Comparison of ENCODE assay signal across 8 mouse cellular contexts in genomic region chr8:85037366-85037680, GRCm38 (mm10). TPM values are rescaled to one million over a fixed set of nuclear protein-coding genes. Genes with fewer than 3 reads are reported as not detected.
A peak's percentile ranks its signal among the peaks of the same experiment; 100 is the strongest.
DNase-seq lines count a peak whose midpoint lies in the region; ATAC-seq and TF ChIP-seq lines count a peak whose summit lies in the region.

No protein-coding gene starts in this region.

- H3K27me3 ChIP-seq in hindbrain, embryonic 14.5 days (ENCODE audit: control insufficient read depth, insufficient read depth, low read length), result no peaks in the 10 kb centered on the region
- H3K27me3 ChIP-seq in midbrain, embryonic 14.5 days (ENCODE audit: control insufficient read depth, insufficient read depth, low read length), result no peaks in the 10 kb centered on the region

- intact Hi-C loops in left cerebral cortex, adult 2 months (cut with DNase I), result no loop called here

- H3K27ac ChIP-seq in left cerebral cortex, adult 2 months, result peak overlapping the region; percentile 98
- peak overlapping the region; percentile 97 for H3K27ac ChIP-seq in hindbrain, embryonic 14.5 days
- H3K27ac ChIP-seq in midbrain, embryonic 14.5 days (replicated peaks; ENCODE audit: low read depth, low read length), result peak overlapping the region; percentile 97

- peak overlapping the region; percentile 91 for H3K4me2 ChIP-seq in hindbrain, embryonic 14.5 days (replicated peaks)
- H3K4me2 ChIP-seq in midbrain, embryonic 14.5 days (ENCODE audit: low read length), result peak overlapping the region; percentile 98

- no peak for DNase-seq in left cerebral cortex, adult 2 months (ENCODE audit: extremely low spot score in 1 of 2, low spot score in 2 of 2)
- no peak for DNase-seq in left cerebral cortex, adult 8-10 months (ENCODE audit: low spot score in 2 of 2)
- DNase-seq in hindbrain, embryonic 14.5 days (ENCODE audit: low spot score), result peak; percentile 39
- DNase-seq in midbrain, embryonic 14.5 days, result peak; percentile 75
- DNase-seq in spleen, adult 12 weeks (ENCODE audit: low spot score), result no peak
- no peak for DNase-seq in frontal cortex, postnatal 14 days (ENCODE audit: low spot score in 2 of 2)
- DNase-seq in kidney, postnatal 10 days, result no peak

- H3K9me3 ChIP-seq in hindbrain, embryonic 14.5 days (ENCODE audit: control insufficient read depth, low read length), result no peaks in the 10 kb centered on the region
- no peaks in the 10 kb centered on the region for H3K9me3 ChIP-seq in midbrain, embryonic 14.5 days (ENCODE audit: control insufficient read depth, low read length)

- under 1% methylated on average over 14 of the region's 14 CpGs for WGBS in hindbrain, embryonic 14.5 days
- under 1% methylated on average over 14 of the region's 14 CpGs for whole genome bisulfite sequencing in midbrain, embryonic 14.5 days

- TF ChIP-seq CTCF in left cerebral cortex, adult 2 months (IDR thresholded peaks at IDR 0.05), result no peak

- peaks cover 26% of the 10 kb centered on the region for H3K36me3 ChIP-seq in hindbrain, embryonic 14.5 days (replicated peaks; ENCODE audit: control insufficient read depth, insufficient read depth)
- peaks cover 37% of the 10 kb centered on the region for H3K36me3 ChIP-seq in midbrain, embryonic 14.5 days (ENCODE audit: control insufficient read depth, insufficient read depth, low read length)

- H3K4me1 ChIP-seq in hindbrain, embryonic 14.5 days (replicated peaks; ENCODE audit: control insufficient read depth, insufficient read depth, low read length), result peaks cover 25% of the 10 kb centered on the region
- H3K4me1 ChIP-seq in midbrain, embryonic 14.5 days (ENCODE audit: control insufficient read depth, insufficient read depth, low read length), result peaks cover 24% of the 10 kb centered on the region

- H3K4me3 ChIP-seq in left cerebral cortex, adult 2 months, result peak overlapping the region; percentile 86
- H3K4me3 ChIP-seq in hindbrain, embryonic 14.5 days (replicated peaks; ENCODE audit: low read length), result peak overlapping the region; percentile 73
- H3K4me3 ChIP-seq in midbrain, embryonic 14.5 days (replicated peaks; ENCODE audit: low read depth, low read length), result peak overlapping the region; percentile 81

- H3K9ac ChIP-seq in hindbrain, embryonic 14.5 days, result peak overlapping the region; percentile 86
- H3K9ac ChIP-seq in midbrain, embryonic 14.5 days (replicated peaks; ENCODE audit: low read length), result peak overlapping the region; percentile 87

- ATAC-seq in common myeloid progenitor, adult 5-6 weeks (replicated peaks; ENCODE audit: low read depth, poor library complexity, severe bottlenecking), result peak; percentile 7
- peak; percentile 62 for ATAC-seq in hindbrain, embryonic 14.5 days (ENCODE audit: low FRiP score)
- peak; percentile 61 for ATAC-seq in midbrain, embryonic 14.5 days (ENCODE audit: low FRiP score, low TSS enrichment)

RNA-seq across cellular contexts. Expression of gene Tnpo2, which starts 0.6 kb away (rescaled TPM):
- total RNA-seq in left cerebral cortex, adult 2 months (2021), result 100 to 1,000 TPM; 146 to 163 TPM
- total RNA-seq in left cerebral cortex, adult 8-10 months (2022), result 100 to 1,000 TPM; 134 to 186 (median 156) TPM
- total RNA-seq in common myeloid progenitor, adult 5-6 weeks (2017), result 15.5 and 23.2 TPM in 2 replicates
- 42.4 and 46.4 TPM in 2 replicates for polyA plus RNA-seq in hindbrain, embryonic 14.5 days (2014; fragmentation: Nextera tagmentation; extraction: Ambion mirVana)
- polyA plus RNA-seq in midbrain, embryonic 14.5 days (2014; fragmentation: Nextera tagmentation; extraction: Ambion mirVana), result 32.0 and 41.0 TPM in 2 replicates

RNA-seq across cellular contexts. Expression of gene Trir, which starts 10.7 kb away (rescaled TPM):
- total RNA-seq in left cerebral cortex, adult 2 months (2021), result 100 to 1,000 TPM; 124 to 132 TPM
- 100 to 1,000 TPM; 100 to 127 (median 115) TPM for total RNA-seq in left cerebral cortex, adult 8-10 months (2022)
- total RNA-seq in common myeloid progenitor, adult 5-6 weeks (2017), result 202 and 410 TPM in 2 replicates
- 162 and 165 TPM in 2 replicates for polyA plus RNA-seq in hindbrain, embryonic 14.5 days (2014; fragmentation: Nextera tagmentation; extraction: Ambion mirVana)
- 157 and 191 TPM in 2 replicates for polyA plus RNA-seq in midbrain, embryonic 14.5 days (2014; fragmentation: Nextera tagmentation; extraction: Ambion mirVana)

RNA-seq across cellular contexts. Expression of gene Asna1, which starts 12.2 kb away (rescaled TPM):
- 100 to 1,000 TPM; 122 to 124 TPM for total RNA-seq in left cerebral cortex, adult 2 months (2021)
- total RNA-seq in left cerebral cortex, adult 8-10 months (2022), result 100 to 1,000 TPM; 126 to 130 (median 127) TPM
- total RNA-seq in common myeloid progenitor, adult 5-6 weeks (2017), result 52.3 and 52.6 TPM in 2 replicates
- 121 and 137 TPM in 2 replicates for polyA plus RNA-seq in hindbrain, embryonic 14.5 days (2014; fragmentation: Nextera tagmentation; extraction: Ambion mirVana)
- 130 and 155 TPM in 2 replicates for polyA plus RNA-seq in midbrain, embryonic 14.5 days (2014; fragmentation: Nextera tagmentation; extraction: Ambion mirVana)

RNA-seq across cellular contexts. Expression of gene Fbxw9, which starts 22.5 kb away (rescaled TPM):
- 10 to 100 TPM; 21.5 to 25.5 TPM for total RNA-seq in left cerebral cortex, adult 2 months (2021)
- 10 to 100 TPM; 20.1 to 22.0 (median 21.1) TPM for total RNA-seq in left cerebral cortex, adult 8-10 months (2022)
- 3.9 and 8.4 TPM in 2 replicates for total RNA-seq in common myeloid progenitor, adult 5-6 weeks (2017)
- polyA plus RNA-seq in hindbrain, embryonic 14.5 days (2014; fragmentation: Nextera tagmentation; extraction: Ambion mirVana), result 63.0 and 68.9 TPM in 2 replicates
- polyA plus RNA-seq in midbrain, embryonic 14.5 days (2014; fragmentation: Nextera tagmentation; extraction: Ambion mirVana), result 65.0 and 80.9 TPM in 2 replicates

RNA-seq across cellular contexts. Expression of gene Best2, which starts 23.0 kb away (rescaled TPM):
- not detected for total RNA-seq in left cerebral cortex, adult 2 months (2021)
- not detected for total RNA-seq in left cerebral cortex, adult 8-10 months (2022)
- total RNA-seq in common myeloid progenitor, adult 5-6 weeks (2017), result not detected in 2 replicates
- not detected in 2 replicates for polyA plus RNA-seq in hindbrain, embryonic 14.5 days (2014; fragmentation: Nextera tagmentation; extraction: Ambion mirVana)
- polyA plus RNA-seq in midbrain, embryonic 14.5 days (2014; fragmentation: Nextera tagmentation; extraction: Ambion mirVana), result not detected in 2 replicates

Comparison
In these comparisons a context has a peak if more than half of its experiments do, and no peak if none do; other contexts are left out.
1. DNase-seq: peak in hindbrain, embryonic 14.5 days (single experiment) and midbrain, embryonic 14.5 days (single experiment); none in left cerebral cortex, adult 2 months (0 of 2), left cerebral cortex, adult 8-10 months (0 of 2), spleen, adult 12 weeks (single experiment), frontal cortex, postnatal 14 days (0 of 2) and kidney, postnatal 10 days (single experiment).
2. ATAC-seq: peak in every context shown above with its lines; median percentile 62 in hindbrain, embryonic 14.5 days; 61 in midbrain, embryonic 14.5 days; 7 in common myeloid progenitor, adult 5-6 weeks.
3. Peak in every context shown above with its lines, with median percentiles within 50 percentile points of each other: H3K27ac ChIP-seq and H3K4me3 ChIP-seq.